Mouse (Mus musculus) heart, adult 2 months (tissue): ENCODE measurements around the gene Tas2r118.

ENCODE experiments used
- CTCF ChIP-seq: fragments of 200-600 bp; IDR thresholded peaks from 2 replicates; pipeline ENCODE4 v1.8.1; 2022; ENCODE audit warnings: antibody characterized with exemption, mild to moderate bottlenecking, moderate library complexity
- EP300 ChIP-seq: fragments of 200-500 bp; IDR thresholded peaks from 2 replicates; pipeline ENCODE4 v1.6.1; 2011; ENCODE audit warnings: low read depth, low read length, control low read depth; ENCODE audit not compliant: insufficient read depth
- POLR2A ChIP-seq: fragments of 200-500 bp; IDR thresholded peaks from 2 replicates; pipeline ENCODE4 v1.6.1; 2011; ENCODE audit warnings: mild to moderate bottlenecking, low read depth, low read length, control low read depth; ENCODE audit not compliant: insufficient read depth

- TF ChIP-seq POLR2A: no peak
- peak; percentile 65; the same call in 1 of the 2 replicates for TF ChIP-seq EP300
- no peak for TF ChIP-seq CTCF
These were observed 48.5 kb upstream of the Tas2r118 start for GRCm38 (mm10) chr6:24018320-24018719.
